In genomic region chr1:20921081-20921528, GRCm38 (mm10) we compare ENCODE assay signal across 16 mouse cellular contexts. TPM values are rescaled to one million over a fixed set of nuclear protein-coding genes. Genes with fewer than 3 reads are reported as not detected.
DNase-seq lines count a peak whose midpoint lies in the region; ATAC-seq and TF ChIP-seq lines count a peak whose summit lies in the region.
"Had no signal": no experiment of that assay in that cellular context is flagged by ENCODE, and none has a peak within 500 bp of the region (broad histone marks: within the 10 kb centered on the region; RNA-seq: fewer than 3 reads in every experiment).

No protein-coding gene starts in this region.

- no peaks in the 10 kb centered on the region for H3K9me3 ChIP-seq in forebrain, embryonic 13.5 days (replicated peaks)
- no peaks in the 10 kb centered on the region for H3K9me3 ChIP-seq in forebrain, embryonic 14.5 days (replicated peaks; ENCODE audit: control insufficient read depth, low read length)
- H3K9me3 ChIP-seq in embryonic facial prominence, embryonic 15.5 days (replicated peaks), result no peaks in the 10 kb centered on the region
- H3K9me3 ChIP-seq: heart, embryonic 10.5 days; hindbrain, embryonic 15.5 days; liver, embryonic 15.5 days; megakaryocyte, embryonic 14.5 days; neural tube, embryonic 12.5 days had no signal

- WGBS in forebrain, embryonic 13.5 days, result 83% methylated on average over 10 of the region's 10 CpGs
- WGBS in forebrain, embryonic 14.5 days, result 73% methylated on average over 10 of the region's 10 CpGs
- WGBS in embryonic facial prominence, embryonic 15.5 days, result 74% methylated on average over 10 of the region's 10 CpGs

- H3K4me2 ChIP-seq in forebrain, embryonic 13.5 days, result no peak overlapping the region
- no peak overlapping the region for H3K4me2 ChIP-seq in forebrain, embryonic 14.5 days (ENCODE audit: low read length)
- H3K4me2 ChIP-seq in embryonic facial prominence, embryonic 15.5 days (replicated peaks), result no peak overlapping the region
- H3K4me2 ChIP-seq: hindbrain, embryonic 15.5 days; liver, embryonic 15.5 days; neural tube, embryonic 12.5 days had no signal

- no peak overlapping the region for H3K4me3 ChIP-seq in forebrain, embryonic 13.5 days
- no peak overlapping the region for H3K4me3 ChIP-seq in forebrain, embryonic 14.5 days (ENCODE audit: low read depth, low read length)
- no peak overlapping the region for H3K4me3 ChIP-seq in left cerebral cortex, adult 2 months
- no peak overlapping the region for H3K4me3 ChIP-seq in embryonic facial prominence, embryonic 15.5 days (replicated peaks)
- H3K4me3 ChIP-seq: heart, embryonic 10.5 days; hindbrain, embryonic 15.5 days; liver, embryonic 15.5 days; megakaryocyte, embryonic 14.5 days; neural tube, embryonic 12.5 days had no signal

- TF ChIP-seq CTCF in left cerebral cortex, adult 2 months (IDR thresholded peaks at IDR 0.05), result no peak

- no peaks in the 10 kb centered on the region for H3K36me3 ChIP-seq in forebrain, embryonic 13.5 days (ENCODE audit: poor library complexity, severe bottlenecking)
- H3K36me3 ChIP-seq in forebrain, embryonic 14.5 days (ENCODE audit: control insufficient read depth, insufficient read depth, low read length), result no peaks in the 10 kb centered on the region
- H3K36me3 ChIP-seq in embryonic facial prominence, embryonic 15.5 days, result no peaks in the 10 kb centered on the region
- H3K36me3 ChIP-seq: heart, embryonic 10.5 days; hindbrain, embryonic 15.5 days; liver, embryonic 15.5 days; neural tube, embryonic 12.5 days had no signal

- no peaks in the 10 kb centered on the region for H3K27me3 ChIP-seq in forebrain, embryonic 13.5 days
- no peaks in the 10 kb centered on the region for H3K27me3 ChIP-seq in forebrain, embryonic 14.5 days (replicated peaks; ENCODE audit: control insufficient read depth, insufficient read depth, low read length)
- no peaks in the 10 kb centered on the region for H3K27me3 ChIP-seq in embryonic facial prominence, embryonic 15.5 days
- H3K27me3 ChIP-seq: hindbrain, embryonic 15.5 days; liver, embryonic 15.5 days; megakaryocyte, embryonic 14.5 days; neural tube, embryonic 12.5 days had no signal

- ATAC-seq in forebrain, embryonic 13.5 days, result peak; percentile 52; the same call in 1 of the 2 replicates
- no peak for ATAC-seq in forebrain, embryonic 14.5 days
- peak; percentile 65; the same call in 1 of the 2 replicates for ATAC-seq in embryonic facial prominence, embryonic 15.5 days (ENCODE audit: insufficient number of reproducible peaks, low FRiP score, low TSS enrichment, low read depth)

- no peak overlapping the region for H3K9ac ChIP-seq in forebrain, embryonic 13.5 days
- H3K9ac ChIP-seq in forebrain, embryonic 14.5 days (ENCODE audit: low read length), result no peak overlapping the region
- H3K9ac ChIP-seq in embryonic facial prominence, embryonic 15.5 days, result no peak overlapping the region
- H3K9ac ChIP-seq: hindbrain, embryonic 15.5 days; liver, embryonic 15.5 days; neural tube, embryonic 12.5 days had no signal

- no peak overlapping the region for H3K27ac ChIP-seq in forebrain, embryonic 13.5 days
- no peak overlapping the region for H3K27ac ChIP-seq in forebrain, embryonic 14.5 days (ENCODE audit: low read depth, low read length)
- H3K27ac ChIP-seq in left cerebral cortex, adult 2 months, result peak overlapping the region; percentile 47
- H3K27ac ChIP-seq in embryonic facial prominence, embryonic 15.5 days (replicated peaks), result no peak overlapping the region
- H3K27ac ChIP-seq: heart, embryonic 10.5 days; hindbrain, embryonic 15.5 days; liver, embryonic 15.5 days; neural tube, embryonic 12.5 days; stomach, postnatal 0 days had no signal

- H3K4me1 ChIP-seq in forebrain, embryonic 13.5 days, result peaks cover 15% of the 10 kb centered on the region
- peaks cover 6% of the 10 kb centered on the region; the same call in 1 of the 2 replicates for H3K4me1 ChIP-seq in forebrain, embryonic 14.5 days (ENCODE audit: control insufficient read depth, insufficient read depth, low read length)
- H3K4me1 ChIP-seq in embryonic facial prominence, embryonic 15.5 days, result peaks cover 13% of the 10 kb centered on the region
- H3K4me1 ChIP-seq: liver, embryonic 15.5 days; neural tube, embryonic 12.5 days had no signal

- DNase-seq in forebrain, embryonic 14.5 days (ENCODE audit: low spot score), result no peak
- DNase-seq in left cerebral cortex, adult 2 months (ENCODE audit: extremely low spot score in 1 of 2, low spot score in 2 of 2), result no peak
- no peak for DNase-seq in left cerebral cortex, adult 11 months (ENCODE audit: low spot score)
- DNase-seq in cerebellum, adult 11 months, result peak; percentile 66
- DNase-seq in kidney, postnatal 36 days, result no peak
- DNase-seq in urinary bladder, postnatal 4 days (ENCODE audit: low spot score in 2 of 2), result no peak
- DNase-seq: kidney, adult 2 months; spleen, adult 18-20 months had no signal

- intact Hi-C loops in left cerebral cortex, adult 2 months (cut with DNase I), result no loop called here

RNA-seq across cellular contexts. Expression of gene Efhc1, which starts 30.3 kb away (rescaled TPM):
- polyA plus RNA-seq in forebrain, embryonic 13.5 days (2015; fragmentation: Nextera tagmentation; extraction: Ambion mirVana), result 1.5 and 2.0 TPM in 2 replicates
- polyA plus RNA-seq in forebrain, embryonic 14.5 days (2014; fragmentation: Nextera tagmentation; extraction: Ambion mirVana), result 2.6 and 2.7 TPM in 2 replicates
- 1 to 10 TPM; 1.3 to 1.9 TPM for total RNA-seq in left cerebral cortex, adult 2 months (2021)
- 9.6 and 17.9 TPM in 2 replicates for polyA plus RNA-seq in embryonic facial prominence, embryonic 15.5 days (2015; fragmentation: Nextera tagmentation; extraction: Ambion mirVana)

RNA-seq across cellular contexts. Expression of gene Paqr8, which starts 30.7 kb away (rescaled TPM):
- polyA plus RNA-seq in forebrain, embryonic 13.5 days (2015; fragmentation: Nextera tagmentation; extraction: Ambion mirVana), result 12.7 and 14.2 TPM in 2 replicates
- 18.7 and 23.0 TPM in 2 replicates for polyA plus RNA-seq in forebrain, embryonic 14.5 days (2014; fragmentation: Nextera tagmentation; extraction: Ambion mirVana)
- 100 to 1,000 TPM; 128 to 135 TPM for total RNA-seq in left cerebral cortex, adult 2 months (2021)
- 5.4 and 5.8 TPM in 2 replicates for polyA plus RNA-seq in embryonic facial prominence, embryonic 15.5 days (2015; fragmentation: Nextera tagmentation; extraction: Ambion mirVana)
